Mouse (Mus musculus) lung, adult 2 months (tissue): ENCODE data around the gene Ehmt2.

ENCODE experiments used
- CTCF ChIP-seq: fragments of 200-500 bp; IDR thresholded peaks from 2 replicates; pipeline ENCODE4 v1.5.1; 2011; ENCODE audit warnings: mild to moderate bottlenecking, low read length, control low read depth; ENCODE audit not compliant: insufficient read depth
- POLR2A ChIP-seq: fragments of 200-500 bp; IDR thresholded peaks from 2 replicates; pipeline ENCODE4 v1.6.1; 2011; ENCODE audit warnings: low read depth, mild to moderate bottlenecking, control low read depth, low read length, borderline replicate concordance; ENCODE audit errors: extremely low read depth

- TF ChIP-seq CTCF, result no peak
- TF ChIP-seq POLR2A, result no peak
These were observed 58.1 kb downstream of the Ehmt2 start for GRCm38 (mm10) chr17:34956340-34956739.
